Mouse (Mus musculus) CH12.LX (cell line): ENCODE measurements around the gene Prm3. TPM values are rescaled to one million over a fixed set of nuclear protein-coding genes. Genes with fewer than 3 reads are reported as not detected.
A peak's percentile ranks its signal among the peaks of the same experiment; 100 is the strongest.

ENCODE experiments used
- DNase-seq: peaks from one replicate; pipeline ENCODE4 v3.0.0-alpha.2; 2013; ENCODE audit errors: extremely low read depth
- H3K27ac ChIP-seq: 2 replicates; pipeline ENCODE4 v1.5.1; 2012; ENCODE audit warnings: low read depth, mild to moderate bottlenecking, control low read depth, moderate library complexity; ENCODE audit not compliant: insufficient read depth
- H3K27me3 ChIP-seq: replicated peaks from 2 replicates; pipeline ENCODE3; 2012; ENCODE audit warnings: inconsistent platforms
- H3K36me3 ChIP-seq, 2 experiments: replicated peaks in 1 of 2; 2 replicates each; pipeline versions ENCODE3 to v1.6.1; 2012; ENCODE audit warnings: inconsistent platforms in 1 of 2, low read length in 1 of 2, mild to moderate bottlenecking in 1 of 2, mixed read lengths in 1 of 2, moderate library complexity in 1 of 2; ENCODE audit not compliant: control insufficient read depth in 1 of 2, insufficient read depth in 1 of 2
- H3K4me1 ChIP-seq, 2 experiments: 2 replicates each; pipeline ENCODE4 v1.6.1; 2012; ENCODE audit warnings: inconsistent platforms in 1 of 2, moderate library complexity in 1 of 2; ENCODE audit not compliant: insufficient read depth in 2 of 2, control insufficient read depth in 1 of 2
- H3K4me2 ChIP-seq: 2 replicates; pipeline ENCODE4 v1.6.1; 2012; ENCODE audit warnings: low read depth, mild to moderate bottlenecking, control low read depth; ENCODE audit not compliant: poor library complexity, insufficient read depth, severe bottlenecking
- H3K4me3 ChIP-seq, 3 experiments: fragments of 150-350 bp in 1 of 3; sonication (generic) in 1 of 3; replicated peaks in 1 of 3; 2 replicates each; pipeline versions ENCODE3 to v1.5.1; 2011 to 2012; ENCODE audit warnings: low read depth in 2 of 3, low read length in 2 of 3, mild to moderate bottlenecking in 2 of 3, moderate library complexity in 2 of 3, control low read depth in 1 of 3, improper control_type of control experiment in 1 of 3, inconsistent platforms in 1 of 3, mixed read lengths in 1 of 3; ENCODE audit not compliant: poor library complexity in 1 of 3
- H3K79me2 ChIP-seq: replicated peaks from 2 replicates; pipeline ENCODE4 v1.6.1; 2012; ENCODE audit warnings: mild to moderate bottlenecking, moderate library complexity; ENCODE audit not compliant: control insufficient read depth, poor library complexity, insufficient read depth, severe bottlenecking; ENCODE audit errors: extremely low read depth
- H3K9ac ChIP-seq: 2 replicates; pipeline ENCODE4 v1.6.1; 2012; ENCODE audit warnings: low read depth, mild to moderate bottlenecking, control low read depth, moderate library complexity; ENCODE audit not compliant: insufficient read depth
- H3K9me3 ChIP-seq: replicated peaks from 2 replicates; pipeline ENCODE3; 2012; ENCODE audit warnings: low read length, inconsistent platforms, mixed read lengths
- BHLHE40 ChIP-seq: IDR thresholded peaks from 2 replicates; pipeline ENCODE4 v1.6.1; 2011; ENCODE audit warnings: mild to moderate bottlenecking, low read depth, low read length, improper control_type of control experiment
- CHD1 ChIP-seq: IDR thresholded peaks from 2 replicates; pipeline ENCODE4 v1.6.1; 2012; ENCODE audit warnings: low read depth, low read length, improper control_type of control experiment, inconsistent platforms
- CHD2 ChIP-seq: IDR thresholded peaks from 2 replicates; pipeline ENCODE4 v1.6.1; 2011; ENCODE audit warnings: low read length, improper control_type of control experiment
- ELF1 ChIP-seq: IDR thresholded peaks from 2 replicates; pipeline ENCODE4 v1.6.1; 2014; ENCODE audit warnings: low read depth, mild to moderate bottlenecking, inconsistent platforms, low read length, improper control_type of control experiment
- EP300 ChIP-seq: IDR thresholded peaks from 2 replicates; pipeline ENCODE4 v1.6.1; 2011; ENCODE audit warnings: low read length, improper control_type of control experiment
- ETS1 ChIP-seq: conservative IDR thresholded peaks from 2 replicates; pipeline ENCODE4 v1.6.1; 2012; ENCODE audit warnings: low read depth, mild to moderate bottlenecking, inconsistent platforms, low read length, improper control_type of control experiment, moderate library complexity
- GABPA ChIP-seq: IDR thresholded peaks from 2 replicates; pipeline ENCODE4 v1.6.1; 2012; ENCODE audit warnings: low read depth, low read length, improper control_type of control experiment, inconsistent platforms; ENCODE audit not compliant: insufficient replicate concordance
- IRF4 ChIP-seq: IDR thresholded peaks from 2 replicates; pipeline ENCODE4 v1.6.1; 2014; ENCODE audit warnings: low read depth, mild to moderate bottlenecking, inconsistent platforms, low read length, improper control_type of control experiment
- MXI1 ChIP-seq: IDR thresholded peaks from 2 replicates; pipeline ENCODE4 v1.6.1; 2011; ENCODE audit warnings: mild to moderate bottlenecking, low read depth, low read length, improper control_type of control experiment
- PAX5 ChIP-seq: IDR thresholded peaks from 2 replicates; pipeline ENCODE4 v1.6.1; 2012; ENCODE audit warnings: low read length, inconsistent platforms, mixed read lengths
- TCF12 ChIP-seq: IDR thresholded peaks from 2 replicates; pipeline ENCODE4 v1.6.1; 2014; ENCODE audit warnings: low read depth, mild to moderate bottlenecking, inconsistent platforms, low read length, improper control_type of control experiment
- ZKSCAN1 ChIP-seq: IDR thresholded peaks from 2 replicates; pipeline ENCODE4 v1.6.1; 2012; ENCODE audit warnings: low read depth, inconsistent platforms, low read length, improper control_type of control experiment, borderline replicate concordance
- dilution Hi-C: fragments of 300-500 bp; cut with MboI; formaldehyde crosslinking; loops from 2 replicates; pipeline ENCODE4 v1.14.3; 2020; ENCODE audit warnings: low sequenced_read_pairs; ENCODE audit not compliant: extremely low pct_unique_long_range_greater_than_20kb, extremely low pct_ligation_motif_present
- in situ Hi-C: fragments of 300-500 bp; cut with MboI; formaldehyde crosslinking; loops from 3 replicates; pipeline ENCODE4 v1.14.3; 2019; ENCODE audit warnings: low sequenced_read_pairs, low pct_ligation_motif_present, low pct_unique_long_range_greater_than_20kb, mixed read lengths
- polyA plus RNA-seq: library from polyadenylated mRNA; unstranded; fragments of >175 nt; gene quantifications from 2 replicates; pipeline ENCODE4 v1.2.1, GENCODE M21; 2012; ENCODE audit warnings: low read depth; ENCODE audit not compliant: insufficient read length
- total RNA-seq, 2 experiments: library from RNA; depleted of rRNA; stranded (reverse); fragments of 300-350 nt in 1 of 2; fragments of >200 nt in 1 of 2; gene quantifications; 2 replicates each; pipeline ENCODE4 v1.2.3; 2012 to 2014

Gene Prm3
- total and polyA plus RNA-seq, 3 experiments = not detected

- Histone ChIP-seq H3K27me3 (no peaks in the 10 kb centered on the region), H3K79me2 (no peaks in the 10 kb centered on the region), H3K4me2 (no peak overlapping the region), H3K36me3 (peaks cover 0 to 5% of the 10 kb centered on the region in 2 experiments), H3K27ac (no peak overlapping the region), H3K4me3 (no peak overlapping the region), H3K9ac (no peak overlapping the region), H3K4me1 (peaks cover 44 to 87% of the 10 kb centered on the region in 2 experiments), H3K9me3 (no peaks in the 10 kb centered on the region)
- DNase-seq = no peak
- TF ChIP-seq EP300 (0 out of 2 replicates have a peak, but pooled peaks have one; percentile 11), IRF4 (no peak)
- in situ Hi-C loops (no loop called here), dilution Hi-C loops (no loop called here)
These were observed 14.4 kb downstream of the Prm3 start for GRCm38 (mm10) chr16:10776322-10776721.

DNA sequence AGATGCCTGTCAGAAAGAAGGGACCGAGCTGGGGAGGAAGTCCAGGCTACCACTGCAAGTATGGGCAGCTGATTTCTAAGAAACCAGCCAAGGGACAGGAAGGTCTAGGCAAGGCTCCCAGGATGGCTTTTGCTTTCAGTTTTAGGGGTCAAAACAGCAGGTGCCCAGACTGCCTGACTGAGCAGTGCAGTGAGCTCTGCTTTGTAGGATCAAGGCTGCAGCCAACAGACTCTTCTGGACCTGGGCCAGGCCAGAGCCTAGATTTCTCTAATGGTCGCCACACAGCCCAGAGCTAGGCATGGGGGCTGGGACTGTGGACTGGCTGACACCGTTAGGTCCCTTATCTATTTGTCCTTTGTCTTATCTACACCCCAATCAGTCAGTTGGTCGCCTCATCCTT is 16.0 kb downstream of the Prm3 start:
- H3K79me2 ChIP-seq = no peaks in the 10 kb centered on the region
- H3K27ac ChIP-seq = no peak overlapping the region
- H3K4me2 ChIP-seq = no peak overlapping the region
- peaks cover 47 to 87% of the 10 kb centered on the region in 2 experiments for H3K4me1 ChIP-seq
- no peak for DNase-seq
- TF ChIP-seq ZKSCAN1 = no peak
- no peak for TF ChIP-seq CHD1
- no peak for TF ChIP-seq MXI1
- peak; percentile 29; the same call in 1 of the 2 replicates for TF ChIP-seq EP300
- peak; percentile 41; the same call in 1 of the 2 replicates for TF ChIP-seq ETS1
- TF ChIP-seq TCF12 = peak; percentile 46
- peak; percentile 54; the same call in 1 of the 2 replicates for TF ChIP-seq IRF4
- no peak for TF ChIP-seq BHLHE40
- H3K36me3 ChIP-seq = peaks cover 0 to 2% of the 10 kb centered on the region in 2 experiments
- in situ Hi-C loops (no loop called here), dilution Hi-C loops (no loop called here)
- no peaks in the 10 kb centered on the region for H3K9me3 ChIP-seq
- H3K4me3 ChIP-seq = no peak overlapping the region
- no peak overlapping the region; the same call in 1 of the 2 replicates for H3K9ac ChIP-seq
- H3K27me3 ChIP-seq = no peaks in the 10 kb centered on the region

DNA sequence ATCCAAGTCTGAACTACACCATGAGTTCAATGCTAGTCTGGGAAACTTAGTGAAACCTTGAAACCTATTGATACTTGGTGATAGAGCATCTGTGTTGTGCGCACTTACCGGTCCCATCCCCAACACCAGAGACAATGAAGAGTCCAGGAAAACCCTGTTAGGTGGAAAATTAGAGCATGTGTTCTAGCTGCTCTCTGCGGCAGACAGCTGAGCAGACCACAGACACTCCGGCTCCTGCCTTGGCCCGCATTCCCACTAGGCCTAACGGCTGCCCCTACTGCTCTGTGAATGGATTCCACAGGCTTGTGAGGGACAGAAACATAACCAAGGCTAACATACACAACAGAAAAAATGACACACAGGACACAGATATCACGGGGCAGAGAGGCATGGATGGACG is 17.2 kb downstream of the Prm3 start:
- peaks cover 1% of the 10 kb centered on the region for H3K27me3 ChIP-seq
- no peak overlapping the region for H3K4me3 ChIP-seq
- no peak overlapping the region for H3K27ac ChIP-seq
- no peak for TF ChIP-seq ELF1
- no peak for TF ChIP-seq PAX5
- no peak for TF ChIP-seq GABPA
- TF ChIP-seq CHD2 = no peak
- H3K79me2 ChIP-seq = no peaks in the 10 kb centered on the region
- no peak overlapping the region for H3K9ac ChIP-seq
- in situ Hi-C loops (no loop called here), dilution Hi-C loops (no loop called here)
- no peaks in the 10 kb centered on the region for H3K9me3 ChIP-seq
- peaks cover 0 to 2% of the 10 kb centered on the region in 2 experiments for H3K36me3 ChIP-seq
- no peak for DNase-seq
- no peak overlapping the region for H3K4me2 ChIP-seq
- H3K4me1 ChIP-seq = peaks cover 56 to 88% of the 10 kb centered on the region in 2 experiments
